Mouse (Mus musculus) ES-Bruce4 (cell line): ENCODE data around the gene Egfr. TPM values are rescaled to one million over a fixed set of nuclear protein-coding genes. Genes with fewer than 3 reads are reported as not detected.

Experiments used
- H3K27ac ChIP-seq: 2 replicates; pipeline ENCODE4 v1.5.1; 2012; ENCODE audit warnings: low read length, inconsistent platforms; ENCODE audit not compliant: insufficient read depth
- H3K27me3 ChIP-seq: 2 replicates; pipeline ENCODE4 v1.6.1; 2012; ENCODE audit warnings: mild to moderate bottlenecking, low read length, inconsistent platforms; ENCODE audit not compliant: control insufficient read depth, poor library complexity, insufficient read depth, severe bottlenecking
- H3K36me3 ChIP-seq: 2 replicates; pipeline ENCODE4 v1.6.1; 2012; ENCODE audit warnings: inconsistent platforms, mild to moderate bottlenecking, low read length, moderate library complexity; ENCODE audit not compliant: control insufficient read depth, poor library complexity, insufficient read depth, severe bottlenecking
- H3K4me1 ChIP-seq: one replicate; pipeline ENCODE4 v1.8.1; 2011; ENCODE audit warnings: low read length; ENCODE audit not compliant: control insufficient read depth, insufficient read depth
- H3K4me3 ChIP-seq: 2 replicates; pipeline ENCODE4 v1.5.1; 2011; ENCODE audit warnings: low read depth, mild to moderate bottlenecking, low read length
- H3K9ac ChIP-seq: 2 replicates; pipeline ENCODE4 v1.6.1; 2012; ENCODE audit warnings: low read depth, mild to moderate bottlenecking, inconsistent platforms; ENCODE audit not compliant: poor library complexity, severe bottlenecking
- H3K9me3 ChIP-seq: replicated peaks from 2 replicates; pipeline ENCODE4 v1.6.1; 2012; ENCODE audit warnings: mild to moderate bottlenecking, low read length, inconsistent platforms; ENCODE audit not compliant: control insufficient read depth, poor library complexity, insufficient read depth, severe bottlenecking
- CTCF ChIP-seq: IDR thresholded peaks from one replicate; pipeline ENCODE4 v1.8.1; 2011; ENCODE audit warnings: low read depth, low read length
- EP300 ChIP-seq: IDR thresholded peaks from 2 replicates; pipeline ENCODE4 v1.6.1; 2011; ENCODE audit warnings: low read depth, low read length; ENCODE audit not compliant: insufficient read depth
- POLR2A ChIP-seq: IDR thresholded peaks from one replicate; pipeline ENCODE4 v1.8.1; 2011; ENCODE audit warnings: low read length; ENCODE audit not compliant: insufficient read depth
- polyA plus RNA-seq: library from polyadenylated mRNA; stranded (reverse); fragments of >200 nt; gene quantifications from 2 replicates; pipeline ENCODE4 v1.2.4, GENCODE M21; 2011; ENCODE audit warnings: low read depth; ENCODE audit not compliant: missing spikeins, insufficient read depth, insufficient read length

Egfr gene
- polyA plus RNA-seq, 1 experiment: 13.1 TPM

DNA sequence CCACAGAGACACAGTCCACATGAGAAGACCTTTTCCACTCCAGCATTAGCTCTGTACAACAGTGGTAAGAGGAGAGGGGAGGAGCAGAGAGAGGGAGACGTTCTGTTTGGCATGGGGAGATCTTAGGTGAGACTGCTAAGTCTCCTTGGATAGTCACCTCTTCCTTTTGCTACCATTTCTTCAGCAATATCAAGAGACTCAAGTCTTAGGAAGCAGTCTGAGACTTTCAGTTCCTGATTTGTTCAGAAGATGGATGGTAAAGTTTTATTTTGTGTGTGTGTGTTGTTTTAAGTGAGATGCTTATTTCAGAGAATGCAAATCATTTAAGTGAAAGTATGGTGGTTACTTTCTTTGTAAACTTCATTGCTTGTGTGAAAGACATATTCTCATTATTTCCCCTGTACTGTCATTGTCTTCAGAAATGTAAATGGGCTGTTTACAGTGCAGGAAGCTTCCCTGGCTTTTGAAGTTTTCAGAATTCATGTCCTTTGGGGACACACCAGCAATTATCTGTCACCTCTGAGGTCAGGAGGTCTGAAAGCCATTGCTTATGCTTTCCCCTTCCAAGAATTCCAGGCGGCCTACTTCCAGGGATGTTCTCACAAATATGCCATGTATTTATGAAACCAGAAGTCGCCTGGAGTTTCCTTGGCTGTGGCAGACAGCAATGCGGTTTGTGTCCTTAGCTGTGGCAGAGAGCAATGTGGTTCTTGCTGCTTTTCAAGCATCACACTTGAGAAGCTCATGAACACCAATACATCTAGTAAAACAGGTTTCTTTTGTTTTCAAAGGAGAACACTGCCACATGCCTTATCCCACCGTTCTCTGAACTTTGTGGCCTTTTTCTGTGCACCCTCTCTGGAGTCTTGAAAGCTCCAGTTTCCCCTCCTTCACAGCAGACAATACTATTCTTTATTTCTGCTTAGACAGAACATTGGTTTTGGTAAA lies 40.9 kb downstream of the Egfr start:
- Histone ChIP-seq H3K27me3 (no peaks in the 10 kb centered on the region; the same call in 1 of the 2 replicates), H3K36me3 (no peaks in the 10 kb centered on the region), H3K4me1 (no peaks in the 10 kb centered on the region), H3K9ac (no peak overlapping the region), H3K4me3 (no peak overlapping the region), H3K9me3 (no peaks in the 10 kb centered on the region), H3K27ac (no peak overlapping the region)
- no peak for TF ChIP-seq EP300
- TF ChIP-seq POLR2A: no peak
- no peak for TF ChIP-seq CTCF

- TF ChIP-seq POLR2A (no peak), CTCF (no peak), EP300 (no peak)
Measured at GRCm38 (mm10) chr11:16795012-16795411, 43.0 kb downstream of the Egfr start.

DNA sequence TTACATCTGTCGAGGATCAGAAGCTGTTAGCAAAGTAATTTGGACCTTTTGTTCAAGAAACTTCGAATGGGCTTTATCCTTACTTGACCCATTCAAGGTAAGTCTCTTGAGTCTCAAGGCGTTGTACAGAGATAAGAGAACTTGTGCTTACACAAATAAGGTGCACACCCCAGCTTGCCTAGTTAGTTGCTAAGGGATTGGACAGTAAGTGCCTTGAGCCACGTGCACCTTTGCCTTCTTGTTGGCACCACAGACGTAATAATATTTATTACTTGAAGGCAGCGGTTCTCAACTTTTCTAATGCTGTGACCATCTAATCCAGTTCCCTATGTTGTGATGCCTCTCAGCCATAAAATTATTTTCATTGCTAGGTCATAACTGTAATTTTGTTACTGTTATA lies 43.5 kb downstream of the Egfr start:
- TF ChIP-seq EP300: no peak
- TF ChIP-seq POLR2A: no peak
- TF ChIP-seq CTCF: no peak
- H3K4me3 ChIP-seq: no peak overlapping the region
- no peak overlapping the region for H3K27ac ChIP-seq
- no peaks in the 10 kb centered on the region; the same call in 1 of the 2 replicates for H3K27me3 ChIP-seq
- H3K9ac ChIP-seq: no peak overlapping the region
- no peaks in the 10 kb centered on the region for H3K4me1 ChIP-seq
- no peaks in the 10 kb centered on the region for H3K36me3 ChIP-seq
- H3K9me3 ChIP-seq: no peaks in the 10 kb centered on the region

More at GRCm38 (mm10) chr11:16795012-16795411, 43.0 kb downstream of the Egfr start:
- H3K9ac ChIP-seq: no peak overlapping the region
- H3K4me1 ChIP-seq: no peaks in the 10 kb centered on the region
- H3K36me3 ChIP-seq: no peaks in the 10 kb centered on the region
- H3K27me3 ChIP-seq: no peaks in the 10 kb centered on the region; the same call in 1 of the 2 replicates
- H3K9me3 ChIP-seq: no peaks in the 10 kb centered on the region
- H3K27ac ChIP-seq: no peak overlapping the region
- no peak overlapping the region for H3K4me3 ChIP-seq

DNA sequence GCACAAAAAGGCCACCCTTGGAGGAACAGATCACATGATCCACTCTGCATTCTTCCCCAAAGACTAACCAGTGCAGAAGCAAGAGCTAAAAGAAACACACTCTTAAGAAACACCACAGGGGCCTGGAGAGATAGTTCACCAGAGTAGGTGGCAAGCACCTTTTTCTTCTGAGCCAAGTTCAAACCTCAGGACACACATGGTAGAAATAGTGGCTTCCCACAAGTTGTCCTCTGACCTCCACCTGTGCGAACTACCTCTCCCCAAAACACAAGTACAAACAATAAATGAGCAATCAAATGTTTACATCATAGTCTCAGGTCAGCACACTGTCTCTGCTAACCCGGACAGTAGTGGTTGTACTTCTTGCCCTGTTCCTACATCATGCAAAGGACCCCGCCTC lies 45.5 kb downstream of the Egfr start:
- Histone ChIP-seq H3K27me3 (no peaks in the 10 kb centered on the region; the same call in 1 of the 2 replicates), H3K4me3 (no peak overlapping the region), H3K9ac (no peak overlapping the region), H3K27ac (no peak overlapping the region), H3K4me1 (no peaks in the 10 kb centered on the region), H3K36me3 (no peaks in the 10 kb centered on the region), H3K9me3 (no peaks in the 10 kb centered on the region)
- no peak for TF ChIP-seq POLR2A
- no peak for TF ChIP-seq EP300
- no peak for TF ChIP-seq CTCF

DNA sequence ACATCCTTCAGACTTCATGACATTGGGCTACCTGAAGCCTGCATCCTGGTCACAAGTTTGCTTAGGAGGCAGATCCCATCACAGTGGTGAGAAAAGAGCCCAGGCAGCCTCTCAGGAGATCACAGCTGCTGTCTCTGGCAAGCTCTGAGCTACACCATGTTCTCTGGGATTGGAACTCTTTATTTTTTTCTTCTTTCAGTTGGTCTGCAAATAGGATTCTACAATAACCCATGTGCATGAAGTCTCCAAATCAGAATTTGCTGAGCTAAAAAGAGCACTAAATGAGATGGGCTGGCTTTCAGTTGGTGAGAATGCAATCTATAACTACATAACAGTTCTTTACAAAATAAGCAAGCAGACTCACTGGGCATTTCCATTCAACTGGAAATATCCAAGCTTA lies 46.1 kb downstream of the Egfr start:
- Histone ChIP-seq H3K9ac (no peak overlapping the region), H3K27me3 (no peaks in the 10 kb centered on the region; the same call in 1 of the 2 replicates), H3K9me3 (no peaks in the 10 kb centered on the region), H3K27ac (no peak overlapping the region), H3K36me3 (no peaks in the 10 kb centered on the region), H3K4me1 (no peaks in the 10 kb centered on the region), H3K4me3 (no peak overlapping the region)
- TF ChIP-seq CTCF (no peak), POLR2A (no peak), EP300 (no peak)

DNA sequence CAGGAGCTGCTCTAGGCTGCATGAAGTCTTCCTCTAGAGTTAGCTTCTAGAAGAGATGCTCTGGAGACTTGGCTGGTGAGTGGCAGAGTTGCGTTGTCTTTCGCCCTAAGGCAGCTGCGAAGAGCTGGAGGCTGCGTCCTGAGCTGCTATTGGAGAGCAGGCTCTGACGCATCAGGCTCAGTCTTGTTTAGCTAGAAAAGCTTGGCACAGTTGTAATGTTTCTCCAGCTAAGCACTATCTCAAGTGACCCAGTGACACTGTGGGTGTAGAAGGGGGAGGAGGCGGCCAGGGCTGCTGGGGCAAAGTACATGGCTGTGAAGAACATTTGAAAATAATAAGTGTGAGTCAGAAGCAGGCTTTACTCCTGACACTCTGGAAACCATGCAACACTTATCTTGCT lies 48.5 kb downstream of the Egfr start:
- no peak for TF ChIP-seq CTCF
- no peak for TF ChIP-seq POLR2A
- TF ChIP-seq EP300: no peak
- Histone ChIP-seq H3K4me1 (no peaks in the 10 kb centered on the region), H3K9ac (no peak overlapping the region), H3K4me3 (no peak overlapping the region), H3K36me3 (no peaks in the 10 kb centered on the region), H3K27ac (no peak overlapping the region), H3K27me3 (no peaks in the 10 kb centered on the region), H3K9me3 (no peaks in the 10 kb centered on the region)
